Mouse (Mus musculus): ENCODE data around the gene Dffa. TPM values are rescaled to one million over a fixed set of nuclear protein-coding genes. Genes with fewer than 3 reads are reported as not detected.

Dffa gene
- polyA plus RNA-seq, 1 experiment from 2014 or later, result 34.2 TPM

- WGBS (ENCODE audit: insufficient replicate concordance), result 81% methylated on average over 5 of the region's 5 CpGs
- Histone ChIP-seq H3K36me3 (ENCODE audit: control insufficient read depth, insufficient read depth, low read length) (peaks cover 6% of the 10 kb centered on the region; the same call in 1 of the 2 replicates), H3K9ac (ENCODE audit: low read depth, low read length) (no peak overlapping the region)
Measured at GRCm38 (mm10) chr4:149133395-149133794, 29.4 kb downstream of the Dffa start.

GRCm38 (mm10) chr4:149136116-149136850, 32.3 kb downstream of the Dffa start:
- Histone ChIP-seq H3K4me3 (ENCODE audit: low read depth, low read length) (peak overlapping the region; percentile 50), H3K9ac (ENCODE audit: low read depth, low read length) (peak overlapping the region; percentile 63; the same call in 1 of the 2 replicates), H3K27ac (ENCODE audit: low read depth, low read length) (no peak overlapping the region), H3K9me3 (replicated peaks; ENCODE audit: control insufficient read depth, low read length) (no peaks in the 10 kb centered on the region), H3K27me3 (ENCODE audit: control insufficient read depth, insufficient read depth, low read length) (no peaks in the 10 kb centered on the region), H3K4me2 (peak overlapping the region; percentile 68), H3K4me1 (ENCODE audit: control insufficient read depth, insufficient read depth, low read length) (no peaks in the 10 kb centered on the region), H3K36me3 (ENCODE audit: control insufficient read depth, insufficient read depth, low read length) (peaks cover 5% of the 10 kb centered on the region; the same call in 1 of the 2 replicates)
- WGBS (ENCODE audit: insufficient replicate concordance), result 66% methylated on average over 18 of the region's 18 CpGs
- no peak for ATAC-seq (replicated peaks; ENCODE audit: insufficient number of reproducible peaks, low FRiP score, low TSS enrichment)

More at GRCm38 (mm10) chr4:149133395-149133794, 29.4 kb downstream of the Dffa start:
- no peak overlapping the region for H3K27ac ChIP-seq (ENCODE audit: low read depth, low read length)
- no peaks in the 10 kb centered on the region for H3K4me1 ChIP-seq (ENCODE audit: control insufficient read depth, insufficient read depth, low read length)
- ATAC-seq (replicated peaks; ENCODE audit: insufficient number of reproducible peaks, low FRiP score, low TSS enrichment), result no peak
- no peaks in the 10 kb centered on the region for H3K27me3 ChIP-seq (ENCODE audit: control insufficient read depth, insufficient read depth, low read length)
- H3K4me3 ChIP-seq (ENCODE audit: low read depth, low read length), result no peak overlapping the region
- no peak overlapping the region for H3K4me2 ChIP-seq
- H3K9me3 ChIP-seq (replicated peaks; ENCODE audit: control insufficient read depth, low read length), result no peaks in the 10 kb centered on the region

GRCm38 (mm10) chr4:149136982-149137770, 33.2 kb downstream of the Dffa start, which contains the start of gene Cenps:
Cenps (minus strand) TSS chr4:149137629.
- WGBS (ENCODE audit: insufficient replicate concordance), result 1% methylated on average over 68 of the region's 68 CpGs
- peak within 1 kb of the TSS; percentile 83 for H3K27ac ChIP-seq (ENCODE audit: low read depth, low read length)

DNA sequence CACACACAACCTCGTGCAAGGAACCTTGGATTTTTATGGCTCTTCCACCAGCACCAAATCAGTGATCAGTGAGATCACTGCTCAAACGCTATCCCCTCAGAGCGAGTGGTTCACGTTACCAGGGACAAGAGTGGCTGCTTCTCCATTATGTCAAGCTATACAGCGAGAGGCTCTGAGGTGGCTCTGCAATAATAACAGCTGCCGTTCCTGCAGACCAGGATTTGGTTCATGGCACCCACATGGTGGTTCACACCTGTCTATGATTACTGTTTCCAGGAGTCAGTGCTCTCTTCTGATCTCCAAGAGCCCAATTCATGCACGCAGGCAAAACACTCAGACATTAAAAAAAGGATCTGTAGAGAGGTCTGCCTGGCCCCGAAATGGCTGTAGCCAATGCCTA, 34.6 kb downstream of the Dffa start:
- H3K9me3 ChIP-seq (replicated peaks; ENCODE audit: control insufficient read depth, low read length), result no peaks in the 10 kb centered on the region
- no peaks in the 10 kb centered on the region for H3K36me3 ChIP-seq (ENCODE audit: control insufficient read depth, insufficient read depth, low read length)
- no peak overlapping the region for H3K4me3 ChIP-seq (ENCODE audit: low read depth, low read length)
- H3K27me3 ChIP-seq (ENCODE audit: control insufficient read depth, insufficient read depth, low read length), result no peaks in the 10 kb centered on the region
- H3K4me1 ChIP-seq (ENCODE audit: control insufficient read depth, insufficient read depth, low read length), result no peaks in the 10 kb centered on the region
- no peak for ATAC-seq (replicated peaks; ENCODE audit: insufficient number of reproducible peaks, low FRiP score, low TSS enrichment)
- no peak overlapping the region for H3K4me2 ChIP-seq
- H3K9ac ChIP-seq (ENCODE audit: low read depth, low read length), result no peak overlapping the region
- H3K27ac ChIP-seq (ENCODE audit: low read depth, low read length), result no peak overlapping the region
- whole genome bisulfite sequencing (ENCODE audit: insufficient replicate concordance), result 77% methylated on average over 8 of the region's 8 CpGs

More at GRCm38 (mm10) chr4:149136982-149137770, 33.2 kb downstream of the Dffa start, which contains the start of gene Cenps:
- ATAC-seq (replicated peaks; ENCODE audit: insufficient number of reproducible peaks, low FRiP score, low TSS enrichment), result peak; percentile 81
- H3K36me3 ChIP-seq (ENCODE audit: control insufficient read depth, insufficient read depth, low read length), result no peaks in the 10 kb centered on the region
- peak within 1 kb of the TSS; percentile 68 for H3K4me2 ChIP-seq
- H3K9ac ChIP-seq (ENCODE audit: low read depth, low read length), result peak within 1 kb of the TSS; percentile 63
- H3K4me1 ChIP-seq (ENCODE audit: control insufficient read depth, insufficient read depth, low read length), result no peaks in the 10 kb centered on the region
- H3K4me3 ChIP-seq (ENCODE audit: low read depth, low read length), result peak within 1 kb of the TSS; percentile 50
- no peaks in the 10 kb centered on the region for H3K9me3 ChIP-seq (replicated peaks; ENCODE audit: control insufficient read depth, low read length)
- H3K27me3 ChIP-seq (ENCODE audit: control insufficient read depth, insufficient read depth, low read length), result no peaks in the 10 kb centered on the region

DNA sequence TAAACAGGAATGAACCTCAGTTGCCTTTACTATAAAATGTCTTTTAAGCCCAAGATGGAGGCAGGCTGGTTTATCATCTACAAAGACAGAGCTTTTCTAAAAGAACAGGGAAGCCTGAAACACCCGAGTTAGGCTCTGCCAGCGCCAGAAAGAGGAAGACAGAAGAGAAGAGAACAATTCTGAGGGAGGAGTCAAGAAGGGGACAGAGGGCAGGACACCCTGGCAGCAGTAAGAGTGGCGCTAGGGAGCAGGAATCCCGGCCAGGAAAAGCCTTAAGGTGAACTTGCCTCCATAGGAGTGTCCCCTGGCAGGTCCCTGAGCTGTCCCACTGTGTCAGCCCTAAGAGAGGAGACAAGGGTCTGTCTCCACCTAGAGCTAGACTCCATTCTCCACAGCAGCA, 39.6 kb downstream of the Dffa start:
- Histone ChIP-seq H3K36me3 (ENCODE audit: control insufficient read depth, insufficient read depth, low read length) (no peaks in the 10 kb centered on the region), H3K27ac (ENCODE audit: low read depth, low read length) (no peak overlapping the region), H3K4me3 (ENCODE audit: low read depth, low read length) (no peak overlapping the region), H3K4me1 (ENCODE audit: control insufficient read depth, insufficient read depth, low read length) (peaks cover 8% of the 10 kb centered on the region), H3K9me3 (replicated peaks; ENCODE audit: control insufficient read depth, low read length) (no peaks in the 10 kb centered on the region), H3K4me2 (no peak overlapping the region), H3K27me3 (ENCODE audit: control insufficient read depth, insufficient read depth, low read length) (no peaks in the 10 kb centered on the region), H3K9ac (ENCODE audit: low read depth, low read length) (no peak overlapping the region)
- WGBS (ENCODE audit: insufficient replicate concordance), result 19% methylated on average over 4 of the region's 4 CpGs
- no peak for ATAC-seq (replicated peaks; ENCODE audit: insufficient number of reproducible peaks, low FRiP score, low TSS enrichment)

- Histone ChIP-seq H3K9ac (ENCODE audit: low read depth, low read length) (no peak overlapping the region), H3K36me3 (ENCODE audit: control insufficient read depth, insufficient read depth, low read length) (no peaks in the 10 kb centered on the region), H3K4me1 (ENCODE audit: control insufficient read depth, insufficient read depth, low read length) (peaks cover 8% of the 10 kb centered on the region), H3K9me3 (replicated peaks; ENCODE audit: control insufficient read depth, low read length) (no peaks in the 10 kb centered on the region), H3K4me3 (ENCODE audit: low read depth, low read length) (no peak overlapping the region), H3K27me3 (ENCODE audit: control insufficient read depth, insufficient read depth, low read length) (no peaks in the 10 kb centered on the region), H3K27ac (ENCODE audit: low read depth, low read length) (no peak overlapping the region), H3K4me2 (no peak overlapping the region)
- 8% methylated on average over 3 of the region's 3 CpGs for WGBS (ENCODE audit: insufficient replicate concordance)
- peak; percentile 46; the same call in 1 of the 2 replicates for ATAC-seq (replicated peaks; ENCODE audit: insufficient number of reproducible peaks, low FRiP score, low TSS enrichment)
Measured at GRCm38 (mm10) chr4:149144459-149144858, 40.5 kb downstream of the Dffa start.

DNA sequence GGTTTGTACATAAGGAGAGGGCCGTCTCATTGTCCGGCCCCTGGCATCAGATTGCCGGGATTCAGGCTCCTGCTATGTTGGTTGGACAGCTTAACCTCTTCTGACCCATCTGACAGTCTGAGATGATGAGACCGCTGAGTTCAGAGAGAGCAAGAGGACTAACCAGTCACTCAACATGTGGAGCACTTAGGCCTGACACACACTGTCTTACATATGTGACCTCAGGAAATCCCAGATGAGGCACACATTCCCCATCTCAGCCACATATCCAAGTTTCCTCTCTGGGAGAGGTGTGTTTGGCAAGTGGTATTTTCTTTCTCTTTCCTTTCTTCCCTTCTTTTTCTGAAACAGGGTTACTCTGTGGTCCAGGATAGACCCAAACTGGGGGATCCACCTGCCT, 41.2 kb downstream of the Dffa start:
- H3K36me3 ChIP-seq (ENCODE audit: control insufficient read depth, insufficient read depth, low read length), result peaks cover 3% of the 10 kb centered on the region
- WGBS (ENCODE audit: insufficient replicate concordance), result 80% methylated on average over 4 of the region's 4 CpGs

GRCm38 (mm10) chr4:149147528-149147927, 43.6 kb downstream of the Dffa start:
- H3K27me3 ChIP-seq (ENCODE audit: control insufficient read depth, insufficient read depth, low read length), result no peaks in the 10 kb centered on the region
- no peak for ATAC-seq (replicated peaks; ENCODE audit: insufficient number of reproducible peaks, low FRiP score, low TSS enrichment)
- H3K9ac ChIP-seq (ENCODE audit: low read depth, low read length), result no peak overlapping the region
- WGBS (ENCODE audit: insufficient replicate concordance), result 80% methylated on average over 7 of the region's 7 CpGs
- no peaks in the 10 kb centered on the region for H3K9me3 ChIP-seq (replicated peaks; ENCODE audit: control insufficient read depth, low read length)
- H3K27ac ChIP-seq (ENCODE audit: low read depth, low read length), result no peak overlapping the region
- H3K36me3 ChIP-seq (ENCODE audit: control insufficient read depth, insufficient read depth, low read length), result peaks cover 20% of the 10 kb centered on the region
- no peak overlapping the region for H3K4me3 ChIP-seq (ENCODE audit: low read depth, low read length)
- peaks cover 8% of the 10 kb centered on the region for H3K4me1 ChIP-seq (ENCODE audit: control insufficient read depth, insufficient read depth, low read length)
- no peak overlapping the region for H3K4me2 ChIP-seq

More for the DNA sequence above, 41.2 kb downstream of the Dffa start:
- Histone ChIP-seq H3K4me3 (ENCODE audit: low read depth, low read length) (no peak overlapping the region), H3K4me1 (ENCODE audit: control insufficient read depth, insufficient read depth, low read length) (peaks cover 8% of the 10 kb centered on the region), H3K4me2 (no peak overlapping the region), H3K9me3 (replicated peaks; ENCODE audit: control insufficient read depth, low read length) (no peaks in the 10 kb centered on the region), H3K27ac (ENCODE audit: low read depth, low read length) (no peak overlapping the region), H3K9ac (ENCODE audit: low read depth, low read length) (no peak overlapping the region), H3K27me3 (ENCODE audit: control insufficient read depth, insufficient read depth, low read length) (no peaks in the 10 kb centered on the region)
- ATAC-seq (replicated peaks; ENCODE audit: insufficient number of reproducible peaks, low FRiP score, low TSS enrichment), result no peak

Measured in heart, embryonic 11.5 days (tissue).